Mouse (Mus musculus): ENCODE data around the gene Negr1.

The Negr1 gene

GRCm38 (mm10) chr3:157105580-157106264, 544.1 kb downstream of the Negr1 start:
- no peak for DNase-seq (ENCODE audit: low read depth, low spot score)

GRCm38 (mm10) chr3:157108156-157108555, 546.6 kb downstream of the Negr1 start:
- no peak for DNase-seq (ENCODE audit: low read depth, low spot score)

- DNase-seq (ENCODE audit: low read depth, low spot score), result no peak
Measured at GRCm38 (mm10) chr3:157109308-157109707, 547.7 kb downstream of the Negr1 start.

GRCm38 (mm10) chr3:157115105-157115760, 553.6 kb downstream of the Negr1 start:
- no peak for DNase-seq (ENCODE audit: low read depth, low spot score)

- no peak for DNase-seq (ENCODE audit: low read depth, low spot score)
Measured at GRCm38 (mm10) chr3:157116024-157116423, 554.4 kb downstream of the Negr1 start.

- no peak for DNase-seq (ENCODE audit: low read depth, low spot score)
Measured at GRCm38 (mm10) chr3:157119916-157120315, 558.3 kb downstream of the Negr1 start.

- no peak for DNase-seq (ENCODE audit: low read depth, low spot score)
Measured at GRCm38 (mm10) chr3:157146124-157146855, 584.7 kb downstream of the Negr1 start.

GRCm38 (mm10) chr3:157154902-157155301, 593.3 kb downstream of the Negr1 start:
- no peak for DNase-seq (ENCODE audit: low read depth, low spot score)

- no peak for DNase-seq (ENCODE audit: low read depth, low spot score)
Measured at GRCm38 (mm10) chr3:157155513-157155912, 593.9 kb downstream of the Negr1 start.

GRCm38 (mm10) chr3:157164840-157165595, 603.4 kb downstream of the Negr1 start:
- no peak for DNase-seq (ENCODE audit: low read depth, low spot score)

GRCm38 (mm10) chr3:157181975-157182374, 620.4 kb downstream of the Negr1 start:
- peak; percentile 16 for DNase-seq (ENCODE audit: low read depth, low spot score)

- no peak for DNase-seq (ENCODE audit: low read depth, low spot score)
Measured at GRCm38 (mm10) chr3:157188939-157189725, 627.5 kb downstream of the Negr1 start.

GRCm38 (mm10) chr3:157189834-157190233, 628.2 kb downstream of the Negr1 start:
- DNase-seq (ENCODE audit: low read depth, low spot score), result no peak

- no peak for DNase-seq (ENCODE audit: low read depth, low spot score)
Measured at GRCm38 (mm10) chr3:157190551-157190950, 629.0 kb downstream of the Negr1 start.

GRCm38 (mm10) chr3:157192021-157192420, 630.4 kb downstream of the Negr1 start:
- DNase-seq (ENCODE audit: low read depth, low spot score), result no peak

GRCm38 (mm10) chr3:157193141-157193540, 631.5 kb downstream of the Negr1 start:
- DNase-seq (ENCODE audit: low read depth, low spot score), result no peak

GRCm38 (mm10) chr3:157198659-157199058, 637.1 kb downstream of the Negr1 start:
- DNase-seq (ENCODE audit: low read depth, low spot score), result no peak

GRCm38 (mm10) chr3:157201726-157202125, 640.1 kb downstream of the Negr1 start:
- DNase-seq (ENCODE audit: low read depth, low spot score), result no peak

- DNase-seq (ENCODE audit: low read depth, low spot score), result peak; percentile 64
Measured at GRCm38 (mm10) chr3:157203573-157203972, 642.0 kb downstream of the Negr1 start.

GRCm38 (mm10) chr3:157206752-157207151, 645.2 kb downstream of the Negr1 start:
- DNase-seq (ENCODE audit: low read depth, low spot score), result no peak

- no peak for DNase-seq (ENCODE audit: low read depth, low spot score)
Measured at GRCm38 (mm10) chr3:157208966-157209365, 647.4 kb downstream of the Negr1 start.

Data from brain, embryonic 18.5 days (tissue).